Mouse (Mus musculus): ENCODE data around the gene Urm1.

Urm1 gene

DNA sequence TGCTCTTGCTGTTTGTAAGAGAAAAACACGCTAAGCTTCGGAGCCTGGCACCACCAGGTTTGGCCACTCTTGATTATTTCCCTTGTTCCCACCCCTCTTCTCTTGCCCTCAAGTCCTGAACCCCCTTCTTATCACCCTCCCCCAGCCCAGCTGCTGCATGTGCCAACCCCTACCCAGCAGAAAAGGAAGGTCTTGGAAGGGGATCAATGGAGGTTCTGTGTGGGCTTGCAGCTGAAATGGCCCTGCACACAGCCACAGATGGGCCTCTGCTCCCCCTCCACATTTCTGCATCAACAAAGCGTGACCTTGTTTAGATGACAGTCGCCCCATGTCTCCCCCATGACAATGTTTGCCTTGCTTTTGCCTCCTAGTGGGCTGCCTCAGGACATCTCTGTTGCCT lies 11.2 kb downstream of the Urm1 start:
- 77% methylated on average over 4 of the region's 4 CpGs for WGBS

DNA sequence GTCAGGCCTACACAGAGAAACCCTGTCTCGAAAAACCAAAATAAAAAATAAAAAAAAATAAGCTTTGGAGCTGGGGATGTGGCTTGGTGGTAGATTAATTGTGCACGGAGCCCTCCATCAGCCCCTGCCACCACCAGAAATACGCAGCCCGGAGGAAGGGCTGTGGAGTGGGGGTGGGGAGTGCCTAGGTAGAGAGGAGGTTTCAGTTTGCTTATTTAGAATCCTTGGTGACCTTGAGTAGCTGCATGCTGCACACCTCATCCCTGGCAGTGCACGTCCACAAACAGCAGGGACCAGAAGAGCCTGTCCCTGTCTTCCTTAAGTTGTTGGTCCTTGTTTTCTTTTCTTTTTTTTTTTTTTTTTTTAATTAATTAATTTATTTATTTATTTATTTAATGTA lies 13.9 kb downstream of the Urm1 start:
- 91% methylated on average over 5 of the region's 5 CpGs for WGBS

DNA sequence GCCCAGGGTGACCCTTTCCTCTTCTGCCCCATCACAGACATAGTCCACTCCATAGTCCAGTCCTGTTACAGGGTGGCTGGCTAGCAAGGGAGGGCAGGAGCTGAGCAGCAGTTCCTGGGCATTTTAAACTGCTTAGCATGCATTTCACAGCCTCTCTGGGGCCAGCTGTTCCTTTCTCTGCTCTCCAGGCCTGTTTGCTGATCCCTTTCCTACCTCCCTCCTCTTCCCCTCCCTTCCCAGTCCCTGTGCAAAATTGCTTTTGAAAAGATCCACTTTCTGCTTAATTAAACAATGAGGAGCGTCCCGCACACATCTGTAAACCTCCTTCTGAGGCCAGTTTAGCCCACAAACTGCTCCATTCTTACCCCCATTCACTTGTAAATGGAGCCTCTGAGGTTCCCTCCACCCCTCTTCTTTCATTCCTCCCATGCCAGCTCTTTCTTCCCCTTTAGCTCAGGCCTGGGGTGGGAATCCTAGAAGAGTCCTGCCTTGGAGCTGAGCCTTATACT lies 15.6 kb downstream of the Urm1 start:
- 32% methylated on average over 2 of the region's 2 CpGs for WGBS

DNA sequence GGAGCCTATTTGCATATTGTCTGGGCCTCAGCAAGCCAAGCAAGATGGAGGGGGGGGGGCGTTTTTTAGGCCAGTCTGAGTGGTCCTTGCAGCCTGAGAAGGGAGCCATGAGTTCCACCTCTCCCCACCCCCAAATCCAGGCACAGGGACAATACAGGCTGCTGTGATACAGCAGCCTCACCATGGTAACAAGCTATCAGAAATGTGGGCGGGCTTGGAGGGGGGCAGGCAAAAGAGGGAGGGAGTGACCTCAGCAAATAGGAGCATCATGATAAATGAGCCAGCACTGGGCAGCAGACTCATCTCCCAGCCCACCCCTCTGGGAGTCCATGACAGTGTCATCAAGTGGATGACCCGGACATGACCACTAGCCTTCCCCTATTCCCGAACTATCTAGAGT lies 19.6 kb downstream of the Urm1 start:
- WGBS = 49% methylated on average over 4 of the region's 4 CpGs

DNA sequence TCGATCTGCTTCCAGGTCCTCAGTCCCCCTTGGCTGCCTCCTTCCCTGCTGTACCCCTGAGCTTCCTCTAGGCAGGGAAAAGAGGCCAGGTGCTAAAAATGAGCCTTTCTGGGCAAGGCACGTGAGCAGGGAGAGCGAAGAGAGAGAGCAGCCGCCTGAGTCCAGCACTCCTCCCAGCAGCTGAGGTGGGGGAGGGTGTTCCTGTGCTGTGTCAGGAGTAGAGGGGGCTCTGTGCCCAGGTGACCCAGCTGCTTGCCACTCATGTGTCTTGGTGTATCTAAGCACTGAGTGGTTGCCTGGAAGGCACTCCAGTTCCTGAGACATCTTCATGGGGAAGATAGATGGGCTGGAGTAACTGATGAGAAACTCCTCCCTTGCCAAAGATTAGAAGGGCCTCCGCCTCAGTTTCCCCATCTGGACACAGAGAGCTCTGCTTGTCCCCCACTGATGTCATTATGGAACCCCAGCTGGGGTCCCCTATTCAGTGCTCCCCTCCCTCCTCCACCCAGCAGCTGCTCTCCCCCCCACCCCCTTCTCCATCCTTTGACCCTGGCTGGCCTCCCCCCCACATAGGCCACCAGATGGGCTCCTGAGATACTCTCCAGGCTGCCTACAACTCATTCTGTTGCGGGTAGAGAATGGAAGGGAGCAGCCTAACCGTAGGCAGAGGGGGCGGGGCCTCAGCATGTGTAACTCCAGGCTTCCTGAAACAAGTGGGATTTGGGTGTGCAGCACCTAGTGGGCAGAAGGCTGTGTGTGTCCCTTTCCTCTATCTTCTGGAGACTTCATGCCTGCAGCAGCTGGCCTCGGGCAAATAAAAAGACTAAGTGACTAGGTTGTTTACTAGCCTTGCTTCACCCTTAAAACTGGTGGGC lies 23.6 kb downstream of the Urm1 start:
- 38% methylated on average over 9 of the region's 9 CpGs for WGBS

DNA sequence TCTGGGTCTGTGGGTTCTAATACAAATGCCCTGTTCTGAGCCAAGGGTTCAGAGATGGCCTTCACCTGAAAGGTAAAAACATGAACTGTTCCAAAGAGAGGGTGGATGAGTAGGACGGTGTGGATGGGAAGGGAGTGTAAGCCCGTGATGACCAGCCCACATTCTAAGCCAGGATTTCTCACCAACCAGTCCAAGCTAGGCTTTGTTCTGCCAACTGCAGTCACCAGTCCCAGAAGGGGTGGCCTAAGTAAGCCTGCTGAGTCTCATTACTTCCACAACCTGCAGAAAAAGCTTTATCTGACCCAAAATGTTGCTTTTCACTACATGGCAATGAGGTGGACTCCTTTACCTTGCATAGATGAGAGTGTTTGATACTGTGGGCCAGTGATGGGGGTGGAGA lies 24.2 kb downstream of the Urm1 start:
- 50% methylated on average over 2 of the region's 2 CpGs for WGBS

DNA sequence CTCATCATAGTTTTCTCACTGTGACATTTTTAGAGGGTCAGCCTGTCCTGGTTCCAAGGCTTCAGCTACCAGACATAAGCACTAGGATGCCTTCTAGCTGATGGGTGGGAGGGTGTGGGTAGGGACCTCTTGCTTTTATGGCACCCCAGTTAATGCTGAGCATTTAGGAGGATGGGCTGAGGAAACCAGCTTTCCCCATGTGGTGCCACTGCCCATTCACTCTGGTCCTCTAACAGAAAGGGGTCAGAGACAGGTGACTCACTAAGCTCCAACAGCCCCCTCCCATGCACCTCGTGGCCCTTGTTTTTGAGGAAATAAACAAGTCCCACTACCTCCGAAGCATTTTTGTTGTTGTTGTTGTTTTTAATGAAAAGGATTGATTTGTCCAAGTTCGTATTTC lies 24.8 kb downstream of the Urm1 start:
- 75% methylated on average over 3 of the region's 3 CpGs for WGBS

DNA sequence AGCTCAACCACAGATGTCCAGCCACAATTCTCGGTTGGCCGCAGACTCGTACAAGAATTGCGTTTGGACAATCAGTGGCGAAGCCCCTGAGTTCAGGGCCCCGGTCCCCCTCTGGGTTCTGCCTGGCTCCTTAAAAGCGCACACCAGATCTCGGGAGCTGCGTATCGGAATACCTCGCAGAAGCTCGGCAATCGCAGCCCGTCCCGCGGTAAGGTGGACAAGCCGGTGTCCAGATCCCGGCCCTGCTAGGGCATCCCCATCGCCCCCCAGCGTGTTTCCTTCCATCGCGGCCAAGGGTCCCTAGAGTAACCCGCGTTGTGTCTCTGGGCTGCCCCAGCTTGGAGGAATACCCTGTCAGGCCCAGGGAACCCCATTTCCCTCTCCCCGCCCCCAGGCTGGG lies 25.8 kb downstream of the Urm1 start:
- 63% methylated on average over 25 of the region's 25 CpGs for WGBS

DNA sequence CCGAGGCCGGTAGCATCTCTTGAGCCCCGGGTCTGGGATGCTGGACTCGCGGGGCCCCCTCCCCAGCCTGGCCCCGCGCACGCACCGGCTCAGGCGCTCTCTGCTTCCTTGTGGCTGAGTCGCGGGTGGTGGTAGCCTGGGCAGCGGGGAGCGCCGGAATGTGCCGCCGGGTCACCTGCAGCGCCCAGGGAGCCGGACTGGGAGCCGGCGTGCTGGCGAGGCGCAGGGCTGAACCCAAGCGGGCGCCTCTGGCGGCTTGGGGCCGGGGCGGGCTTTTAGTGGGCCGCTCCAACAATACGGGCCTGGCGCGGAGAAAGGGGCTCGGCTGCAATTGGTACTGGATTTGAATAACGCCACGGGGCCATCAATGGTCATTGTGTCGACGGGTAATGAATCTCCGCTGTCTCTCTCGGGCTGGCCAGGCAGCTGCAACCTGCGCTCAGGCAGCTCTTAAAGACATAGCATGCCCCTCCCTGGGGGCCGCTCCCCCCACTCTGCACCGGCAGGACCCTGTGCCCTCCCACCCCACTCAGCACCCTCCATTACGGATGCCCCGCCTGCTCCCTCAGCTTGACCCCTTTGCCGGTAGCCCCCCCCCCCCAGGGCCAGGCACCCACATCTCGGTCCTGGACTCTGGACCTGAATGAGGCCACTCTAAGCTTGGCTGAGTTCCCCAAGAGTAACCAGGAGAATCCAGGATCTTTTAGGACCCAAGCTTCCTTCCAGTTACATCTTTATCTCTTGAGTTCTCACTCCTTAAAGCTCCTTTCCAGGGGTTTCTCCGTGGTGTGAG lies 26.4 kb downstream of the Urm1 start:
- 48% methylated on average over 47 of the region's 47 CpGs for WGBS

DNA sequence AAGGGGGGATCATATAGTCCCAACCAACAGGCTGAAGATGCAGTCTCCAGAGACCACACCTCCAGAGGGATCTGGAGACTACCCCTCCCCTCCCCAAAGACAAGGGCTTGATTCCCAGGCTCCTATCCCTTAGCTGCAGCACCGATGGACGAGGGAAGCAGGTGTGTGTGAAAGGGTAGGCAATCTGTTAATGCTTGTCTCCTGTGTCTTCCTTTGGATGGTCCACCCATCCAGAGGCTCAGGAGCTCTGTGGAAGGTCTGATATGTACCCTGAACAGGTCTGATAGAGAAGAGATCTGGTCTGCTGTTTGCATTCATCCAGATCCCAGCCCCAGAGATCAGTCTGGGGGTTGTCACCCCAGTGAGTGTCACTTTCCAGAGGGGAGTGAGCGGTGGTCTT lies 27.0 kb downstream of the Urm1 start:
- 64% methylated on average over 3 of the region's 3 CpGs for WGBS

DNA sequence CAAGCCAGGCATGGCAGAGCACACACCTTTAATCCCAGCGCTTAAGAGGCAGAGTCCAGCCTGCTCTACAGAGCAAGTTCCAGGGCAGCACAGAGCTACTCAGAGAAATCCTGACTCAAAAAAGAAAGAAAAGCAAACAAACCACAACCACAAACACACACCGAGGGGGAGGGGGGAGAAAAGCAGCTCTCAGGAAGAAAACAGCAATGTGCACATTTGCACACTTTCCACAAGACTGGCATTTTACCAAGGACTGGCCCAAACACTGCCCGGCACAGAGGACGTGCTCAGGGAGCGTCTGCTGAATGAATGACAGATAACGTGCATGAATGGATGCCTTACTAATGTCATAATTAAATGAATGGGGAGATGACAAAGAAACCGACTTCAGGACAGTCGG lies 29.2 kb downstream of the Urm1 start:
- 61% methylated on average over 8 of the region's 8 CpGs for WGBS

DNA sequence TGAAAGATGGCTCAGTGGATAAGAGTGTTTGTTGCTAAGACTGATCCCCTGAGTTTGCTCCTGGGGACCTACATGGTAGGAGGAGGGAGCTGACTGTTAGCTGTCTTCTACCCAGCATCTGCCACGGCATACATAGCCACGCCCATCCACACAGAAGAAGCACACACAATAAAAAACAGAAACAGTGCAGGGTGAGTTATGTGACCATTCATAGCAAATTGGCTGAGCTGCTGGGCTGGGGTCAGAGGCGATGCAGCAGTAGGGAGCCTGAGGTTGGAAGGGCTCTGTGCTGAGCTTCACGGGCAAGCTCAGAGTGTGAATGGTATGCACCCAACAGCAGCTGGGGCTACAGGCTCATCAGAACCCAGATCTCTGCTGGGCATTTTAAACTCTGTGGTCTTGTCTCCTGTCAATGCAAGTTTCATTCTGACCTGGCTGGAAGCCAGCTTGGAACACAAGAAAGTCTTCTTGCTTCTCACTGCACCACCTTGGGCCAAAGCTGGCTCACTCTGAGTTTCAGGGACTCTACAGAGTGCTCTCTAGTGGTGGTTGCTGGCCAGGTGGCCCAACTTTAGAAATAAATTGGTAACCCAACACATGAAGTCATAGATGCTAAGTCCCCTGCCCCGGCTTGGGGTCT lies 30.1 kb downstream of the Urm1 start:
- 61% methylated on average over 5 of the region's 5 CpGs for WGBS

DNA sequence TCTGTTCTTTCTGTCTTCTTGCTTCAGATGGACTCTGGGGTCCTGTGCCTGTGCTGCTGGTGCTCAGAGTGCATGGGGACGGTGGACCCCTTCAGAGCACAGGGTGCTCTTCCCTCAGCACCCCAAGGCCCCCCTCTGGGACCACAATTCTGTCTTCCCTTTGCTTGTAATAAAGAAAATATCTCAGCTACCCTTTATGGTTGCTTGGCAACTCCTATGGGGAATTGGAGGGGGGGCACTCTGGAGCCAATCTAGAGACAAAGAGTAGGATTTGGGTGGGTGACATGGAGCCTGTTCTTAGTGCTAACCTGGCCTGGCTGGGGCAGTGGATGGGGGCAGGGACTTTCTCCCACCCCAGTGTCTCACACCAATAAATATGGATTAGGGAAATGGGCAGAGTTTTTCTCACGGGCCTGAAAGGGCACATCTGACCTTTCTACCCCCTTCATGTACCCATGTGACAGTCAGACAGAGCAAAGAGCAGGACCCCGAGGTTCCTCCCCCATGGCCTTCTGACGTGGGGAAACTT lies 33.1 kb downstream of the Urm1 start:
- WGBS = 58% methylated on average over 4 of the region's 4 CpGs

DNA sequence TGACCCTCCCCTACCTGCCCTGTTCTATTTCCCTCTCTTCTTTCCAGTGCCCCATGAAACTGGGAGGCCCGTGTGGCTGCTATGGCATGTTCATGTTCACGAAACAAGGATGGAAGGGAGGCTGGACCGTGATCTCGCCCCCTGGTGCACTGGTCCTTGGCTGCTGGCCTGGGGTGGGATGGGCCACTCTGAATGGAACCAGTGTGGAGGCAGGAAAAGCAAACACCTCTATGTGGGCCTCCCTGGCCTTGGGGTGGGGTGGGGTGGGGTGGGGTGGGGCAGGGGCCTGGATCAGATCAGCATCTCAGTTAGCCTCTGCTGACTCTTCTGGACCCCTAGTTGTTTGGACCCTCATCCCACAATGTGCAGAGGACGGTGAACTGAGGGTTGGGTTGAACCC lies 33.9 kb downstream of the Urm1 start:
- WGBS = 58% methylated on average over 5 of the region's 5 CpGs

DNA sequence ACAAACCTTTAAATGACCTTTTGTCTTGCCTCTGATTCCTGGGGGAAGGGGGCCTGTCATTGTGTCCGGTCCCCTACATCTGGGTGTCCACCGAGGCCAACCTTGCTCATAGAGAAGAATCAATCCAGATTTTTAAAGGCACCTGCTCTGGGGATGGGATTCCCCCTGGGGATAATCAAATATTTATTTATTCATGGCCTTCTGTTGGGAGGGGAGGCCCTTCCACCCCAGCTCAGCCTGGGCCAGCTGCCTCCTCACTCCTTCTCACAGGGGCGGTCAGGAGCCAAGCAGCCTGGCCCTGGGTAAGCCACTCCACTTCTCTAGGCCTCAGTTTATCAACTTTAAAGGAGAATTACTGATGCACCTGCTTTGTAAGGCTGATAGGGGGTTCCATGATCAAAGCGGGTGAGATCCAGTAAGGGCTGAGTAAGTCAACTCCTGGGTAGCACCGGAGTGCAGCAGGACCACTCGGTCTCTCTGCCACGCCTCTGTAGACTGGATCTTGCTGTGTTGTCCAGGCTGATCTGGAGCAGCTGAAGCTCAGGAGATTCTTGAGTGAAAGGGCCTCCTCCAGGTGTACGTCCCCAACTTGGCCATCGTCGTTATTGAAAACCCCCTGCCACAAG lies 35.8 kb downstream of the Urm1 start:
- WGBS = 86% methylated on average over 10 of the region's 10 CpGs

DNA sequence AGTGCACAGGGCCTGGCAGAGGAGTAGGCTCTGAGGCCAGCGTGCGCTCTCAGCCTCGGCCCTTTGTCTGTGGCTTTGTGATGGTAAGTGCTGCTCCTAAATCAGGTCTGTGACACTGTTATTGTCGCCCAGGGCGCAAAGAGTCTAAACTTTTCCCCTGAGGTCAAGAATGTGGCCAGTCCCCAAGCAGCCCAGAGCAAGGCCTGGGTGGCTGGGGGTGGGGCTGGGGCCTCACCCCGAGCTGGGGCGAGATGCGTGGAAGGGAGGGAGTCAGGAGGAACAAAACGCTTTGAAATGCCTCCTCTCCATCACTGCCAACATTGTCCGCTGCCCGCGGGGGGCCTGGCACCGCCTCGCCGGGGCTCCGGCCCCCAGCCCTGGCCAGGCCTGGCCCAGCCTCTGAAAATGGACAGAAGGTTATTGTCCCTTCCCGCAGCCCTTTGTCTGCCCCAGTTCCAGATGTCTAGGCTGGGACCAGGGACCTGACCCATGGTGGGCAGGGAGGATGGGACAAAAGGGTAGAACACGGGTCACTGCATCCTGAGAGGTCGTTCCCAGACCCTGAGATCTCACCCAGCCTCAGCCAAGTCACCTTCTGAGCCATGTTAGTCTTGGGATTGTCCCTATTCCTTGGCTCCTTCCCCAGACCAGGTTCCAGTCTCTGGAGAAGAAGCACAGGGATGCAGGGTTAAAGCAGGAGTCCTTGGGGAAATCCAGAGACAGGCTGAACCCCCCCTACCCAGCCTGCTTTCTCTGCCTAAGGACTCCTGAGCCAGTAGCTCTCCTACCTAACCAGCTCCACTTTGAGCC lies 36.8 kb downstream of the Urm1 start:
- 35% methylated on average over 19 of the region's 19 CpGs for WGBS

DNA sequence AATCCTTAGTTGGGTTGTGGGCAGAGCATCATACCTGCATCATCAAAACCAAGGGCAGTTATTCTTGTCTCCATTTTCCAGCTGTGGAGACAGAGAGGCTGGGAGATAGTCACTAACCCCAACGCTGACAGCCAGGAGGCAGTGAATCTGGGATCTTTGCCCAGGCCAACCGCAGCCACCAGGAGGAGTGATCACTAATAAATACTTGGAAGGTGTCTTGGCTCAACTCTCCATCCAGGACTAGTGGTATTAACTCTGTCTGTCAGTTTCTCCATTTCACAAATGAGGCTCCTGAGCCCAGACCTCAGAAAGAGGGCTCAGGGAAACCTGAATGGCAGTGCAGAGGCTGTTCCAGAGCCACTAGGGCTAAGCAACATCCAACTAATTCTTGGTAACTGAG lies 37.5 kb downstream of the Urm1 start:
- 74% methylated on average over 2 of the region's 2 CpGs for WGBS

DNA sequence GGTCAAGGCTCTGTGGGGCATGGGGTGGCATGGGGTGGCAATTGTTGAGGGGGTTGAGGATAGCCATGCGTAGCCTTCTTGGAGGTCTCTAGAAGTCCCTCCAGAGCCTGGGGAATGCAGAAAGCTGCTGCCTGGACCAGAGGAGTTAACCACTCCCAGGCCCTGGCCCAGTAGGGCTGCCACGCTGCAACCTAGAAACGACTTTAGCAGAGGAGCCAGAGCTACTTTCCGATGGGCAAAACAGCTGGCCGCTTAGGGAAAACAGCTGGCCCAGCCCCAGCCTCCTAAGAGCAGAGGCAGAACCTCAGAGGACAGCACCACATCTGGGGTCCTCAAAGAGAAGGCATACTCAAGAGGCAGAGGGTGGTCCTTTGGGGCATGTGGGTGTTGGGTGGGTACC lies 38.1 kb downstream of the Urm1 start:
- WGBS = 75% methylated on average over 5 of the region's 5 CpGs

DNA sequence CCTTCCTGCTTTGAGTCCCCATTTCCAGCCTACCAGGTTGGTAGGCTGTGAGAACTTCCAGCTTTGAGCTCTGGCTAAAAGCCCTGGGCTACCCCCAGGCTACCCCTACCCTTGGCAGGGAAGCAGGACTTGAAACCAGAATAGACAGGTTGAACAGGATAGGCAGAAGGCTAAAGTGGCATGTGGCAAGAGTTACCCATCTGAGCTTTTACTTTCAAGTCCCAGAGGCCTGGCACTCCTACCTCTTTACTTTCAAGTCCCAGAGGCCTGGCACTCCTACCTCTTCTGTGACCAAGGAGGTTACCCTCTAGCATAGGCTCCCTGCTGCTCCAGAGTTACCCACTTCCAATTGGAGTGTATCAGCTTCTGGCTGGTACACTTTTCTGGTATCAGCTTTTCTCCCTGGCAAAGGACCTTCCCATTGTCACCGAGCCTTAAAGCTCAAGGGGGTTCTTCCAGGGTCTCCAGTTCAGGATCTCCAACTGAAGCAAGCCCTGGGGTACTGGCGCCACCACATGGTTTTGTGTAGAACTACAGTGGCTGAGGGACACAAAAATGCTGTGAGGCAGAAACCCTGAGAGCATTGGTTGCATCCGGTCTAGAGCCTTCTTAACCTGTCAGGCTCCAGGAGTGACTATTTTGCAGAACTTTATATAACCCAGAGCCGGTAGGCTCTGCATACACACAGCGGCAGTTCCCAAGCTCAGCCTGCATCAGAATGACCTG lies 39.0 kb downstream of the Urm1 start:
- 14% methylated on average over 5 of the region's 5 CpGs for WGBS

DNA sequence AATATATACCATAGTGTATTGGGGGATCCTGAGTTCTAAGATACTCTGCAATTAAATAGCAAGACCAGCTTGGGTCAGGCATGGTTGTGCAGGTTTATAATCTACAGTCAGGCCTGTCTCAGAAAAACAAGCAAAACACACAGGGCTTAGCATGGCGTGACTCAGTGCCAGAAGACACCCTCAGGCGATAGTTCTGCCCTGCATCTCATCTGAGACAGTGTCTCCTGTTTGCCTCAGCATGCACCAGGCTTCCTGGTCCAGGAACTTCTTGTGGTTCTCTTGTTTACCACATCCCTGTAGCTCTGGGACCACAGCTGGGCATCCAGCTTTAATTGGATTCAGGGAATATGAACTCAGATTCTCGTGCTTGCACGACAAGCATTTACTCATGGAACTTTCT lies 45.2 kb downstream of the Urm1 start:
- WGBS = 77% methylated on average over 4 of the region's 4 CpGs

Measured in cerebral cortex, adult 2 months (tissue).